Mouse (Mus musculus) frontal cortex, postnatal 14 days (tissue): Measurements from ENCODE around the gene Btbd2.
"Not testable (repeated sequence)": the region's sequence is repeated elsewhere in the genome, so short reads cannot be mapped to it uniquely, and the experiment has no call there.

Experiments used
- DNase-seq, 2 experiments: peaks; one replicate each; pipeline ENCODE4 v3.0.0; 2022; ENCODE audit warnings: low spot score in 2 of 2

The Btbd2 gene

GRCm38 (mm10) chr10:80606737-80607350, 50.0 kb downstream of the Btbd2 start:
- DNase-seq: no peak

- no peak for DNase-seq
Measured at GRCm38 (mm10) chr10:80606306-80606705, 50.6 kb downstream of the Btbd2 start.

- DNase-seq: not testable (repeated sequence)
Measured at GRCm38 (mm10) chr10:80605721-80606120, 51.1 kb downstream of the Btbd2 start, which contains the start of gene Gm49322. Gene Gm49322, plus strand, starts transcription at chr10:80606021.

GRCm38 (mm10) chr10:80604988-80605387, 51.9 kb downstream of the Btbd2 start:
- no peak for DNase-seq

- DNase-seq: no peak
Measured at GRCm38 (mm10) chr10:80604001-80604509, 52.8 kb downstream of the Btbd2 start.

- DNase-seq: no peak
Measured at GRCm38 (mm10) chr10:80603364-80603763, 53.5 kb downstream of the Btbd2 start.

GRCm38 (mm10) chr10:80602698-80603325, 54.1 kb downstream of the Btbd2 start, which contains the start of the genes Scamp4 and Adat3:
Gene Scamp4, plus strand, starts transcription at chr10:80602872.
Gene Adat3, plus strand, starts transcription at chr10:80602880.
- DNase-seq: peak; percentile 93 to 96

GRCm38 (mm10) chr10:80596318-80596717, 60.6 kb downstream of the Btbd2 start:
- no peak for DNase-seq
